Mouse (Mus musculus) right cerebral cortex, postnatal 36 days (tissue): ENCODE measurements around the gene Frmd4a.

Experiments used
- DNase-seq, 2 experiments: peaks; one replicate each; pipeline ENCODE4 v3.0.0; 2022; ENCODE audit warnings: low spot score in 2 of 2, mixed read lengths in 1 of 2

The Frmd4a gene

DNA sequence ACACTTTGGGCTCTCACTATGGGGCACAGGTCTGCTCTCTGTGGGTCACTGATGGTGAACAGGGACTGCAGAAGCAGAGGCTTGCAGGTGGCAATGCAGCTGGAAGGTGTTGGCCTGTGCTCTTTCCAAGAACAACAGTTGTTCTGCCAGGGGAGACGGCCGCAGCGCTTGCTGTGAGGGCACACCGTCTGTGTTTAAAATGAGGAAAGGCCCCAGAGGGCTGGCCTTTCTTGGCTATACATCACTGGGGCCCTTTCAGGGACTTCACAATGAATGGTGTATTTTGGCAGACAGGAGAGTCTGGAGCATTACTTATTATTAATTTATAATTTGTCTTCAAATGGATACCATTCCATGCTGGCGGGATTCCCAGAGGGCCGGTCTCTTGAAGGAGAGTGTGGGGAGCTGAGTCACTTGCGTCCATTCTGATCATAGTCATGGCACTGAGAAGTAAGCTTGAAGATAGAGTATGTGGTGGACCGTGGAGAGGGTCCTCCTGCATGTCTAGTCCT lies 268.9 kb downstream of the Frmd4a start:
- no peak for DNase-seq

DNA sequence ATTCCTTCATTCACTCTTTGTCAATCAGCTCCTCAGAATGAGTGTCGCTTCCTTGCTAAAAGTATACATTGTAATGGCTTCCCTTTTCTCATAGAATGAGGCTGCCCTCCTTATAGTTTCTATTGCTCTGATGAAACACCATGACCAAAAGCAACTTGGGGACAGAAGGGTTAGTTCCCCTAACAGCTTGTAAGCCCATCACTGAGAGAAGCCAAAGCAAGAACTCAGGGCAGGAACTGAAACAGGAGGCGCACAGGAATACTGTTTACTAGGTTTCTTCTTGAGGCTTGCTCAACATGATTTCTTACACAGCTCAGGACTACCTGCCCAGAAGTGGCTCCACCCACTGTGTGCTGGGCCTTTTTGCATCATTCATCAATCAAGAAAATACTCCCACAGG lies 273.0 kb downstream of the Frmd4a start:
- DNase-seq = no peak

DNA sequence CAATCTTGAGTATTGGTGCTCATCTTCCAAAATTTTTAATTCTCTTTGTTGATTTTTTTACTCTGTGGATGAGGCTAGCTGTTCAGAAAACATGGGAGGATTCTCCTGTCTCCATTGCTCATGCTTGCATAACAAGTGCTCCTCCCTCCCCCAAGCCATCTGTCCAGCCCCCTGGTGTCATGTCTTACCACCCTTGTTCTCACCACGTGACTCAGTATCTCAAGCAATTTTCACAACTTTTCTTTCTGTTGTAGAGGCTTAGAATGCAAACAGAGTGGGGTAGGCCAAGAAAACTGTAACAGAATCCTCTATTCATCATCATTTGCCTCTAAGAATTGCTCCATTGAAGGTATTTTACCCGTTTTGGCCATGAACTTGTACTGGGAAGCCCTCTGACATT lies 273.6 kb downstream of the Frmd4a start:
- peak; percentile 77 to 79 for DNase-seq

DNA sequence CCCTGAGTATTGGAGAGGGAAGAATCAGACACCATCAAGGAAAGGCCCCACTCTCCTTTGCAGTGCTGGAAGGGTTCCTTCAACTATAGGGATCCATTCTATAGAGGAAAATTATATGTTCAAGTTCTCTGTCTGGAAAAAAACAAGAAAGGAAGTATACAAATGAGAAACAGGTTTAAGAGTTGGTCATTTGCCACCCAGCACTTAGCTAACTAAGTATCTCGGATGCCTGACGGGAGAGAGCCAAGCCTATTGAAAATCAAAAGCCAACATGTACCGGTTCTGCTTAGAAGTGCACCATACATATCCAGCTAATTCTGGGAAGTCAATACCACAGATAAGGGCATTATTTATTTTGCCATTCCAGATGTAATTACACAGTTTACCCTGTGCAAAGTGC lies 274.2 kb downstream of the Frmd4a start:
- DNase-seq = no peak

DNA sequence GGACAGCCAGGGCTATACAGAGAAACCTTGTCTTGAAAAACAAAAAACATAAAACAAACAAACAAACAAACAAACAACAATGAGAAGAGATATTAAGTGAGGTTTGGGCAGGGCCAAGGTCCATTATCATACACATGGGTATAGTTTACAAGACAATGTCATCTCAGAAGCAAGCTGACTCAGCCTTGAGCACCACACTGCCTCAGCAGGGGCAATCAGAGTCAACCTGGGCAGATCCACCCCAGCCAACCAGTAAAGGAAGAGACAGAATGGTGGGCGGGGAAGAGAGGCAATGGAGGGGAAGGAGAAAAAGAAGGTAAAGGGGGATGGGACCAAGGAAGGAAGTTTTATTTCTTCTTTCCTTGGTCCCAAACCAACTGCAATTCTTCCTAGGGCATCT lies 276.2 kb downstream of the Frmd4a start:
- DNase-seq = no peak

DNA sequence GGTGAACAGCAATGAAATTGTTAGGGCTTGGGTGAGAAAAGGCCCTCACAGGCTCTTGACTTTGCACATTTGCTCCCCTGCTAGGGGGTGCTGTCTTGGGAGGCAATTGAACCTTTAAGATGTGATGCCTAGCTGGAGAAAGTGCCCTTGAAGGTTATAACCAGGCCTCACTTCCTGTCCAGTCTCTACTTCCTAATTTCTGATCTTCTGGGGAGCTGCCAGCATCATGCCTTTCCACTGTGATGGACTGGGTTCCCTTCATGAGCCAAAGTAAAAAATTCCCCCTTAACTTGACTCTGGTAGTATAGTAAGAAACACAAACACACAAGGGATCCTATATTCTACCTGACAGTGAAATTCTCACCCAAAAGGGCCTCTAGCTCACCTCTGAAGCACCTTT lies 278.1 kb downstream of the Frmd4a start:
- no peak for DNase-seq

DNA sequence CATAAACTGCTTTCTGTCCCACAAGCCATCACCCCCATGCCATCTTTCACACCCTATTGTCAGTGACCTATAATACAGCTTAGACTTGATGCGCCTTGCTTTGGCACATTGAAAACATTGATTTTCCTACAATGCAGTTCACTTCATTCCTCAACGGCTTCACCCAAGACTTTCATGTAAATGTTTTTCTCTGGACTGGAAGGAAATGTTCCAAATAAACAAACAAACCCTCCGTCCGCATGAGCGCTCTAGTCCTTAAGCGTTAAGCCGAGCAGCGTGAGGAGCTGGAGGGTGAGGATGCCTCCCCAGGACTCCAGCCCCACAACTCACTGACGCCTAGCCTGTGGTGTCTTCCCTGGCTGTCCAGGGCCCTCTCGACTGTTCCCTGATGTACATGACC lies 279.4 kb downstream of the Frmd4a start:
- no peak for DNase-seq

DNA sequence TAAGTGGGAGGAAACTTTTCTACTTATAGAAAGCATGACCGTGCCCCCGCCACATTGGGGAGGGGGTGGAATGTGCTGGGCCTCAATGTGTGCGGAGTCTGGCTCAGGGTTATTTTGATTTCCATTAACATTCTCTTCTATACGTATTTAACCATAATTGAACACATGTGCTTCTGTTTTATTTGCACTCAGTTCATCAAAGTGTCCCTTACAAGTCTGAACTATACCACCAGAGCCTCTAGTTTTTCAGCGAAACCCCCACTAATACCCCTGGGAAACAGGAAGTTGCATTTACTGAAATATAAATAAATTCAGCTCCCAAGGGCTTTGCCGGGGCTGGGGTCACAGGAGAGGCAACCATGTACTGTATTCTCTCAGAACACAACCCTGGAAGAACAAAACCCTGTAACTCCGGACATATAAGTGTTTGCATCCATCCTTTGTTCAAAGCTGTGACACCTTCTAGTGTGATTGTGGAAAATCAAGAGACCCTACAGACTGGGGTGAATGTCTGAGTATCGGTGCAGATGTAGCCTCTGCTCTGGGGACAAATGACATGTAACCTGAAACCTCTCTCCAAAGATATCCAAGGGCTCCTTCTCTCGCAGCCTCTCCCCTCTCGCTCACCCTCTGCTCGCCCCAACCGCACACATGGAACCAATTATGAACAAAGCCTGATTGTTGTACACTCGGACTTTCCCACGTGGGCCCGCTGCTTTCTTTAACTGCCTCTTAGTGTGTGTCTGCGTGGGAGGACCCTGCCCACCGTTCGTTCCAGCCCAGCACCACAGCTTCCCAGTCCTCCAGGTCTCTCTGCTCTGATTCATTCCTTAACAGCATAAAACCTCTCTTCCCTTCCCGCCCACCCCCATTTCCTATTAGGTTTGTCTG lies 281.1 kb downstream of the Frmd4a start:
- peak; percentile 24 to 35 for DNase-seq

DNA sequence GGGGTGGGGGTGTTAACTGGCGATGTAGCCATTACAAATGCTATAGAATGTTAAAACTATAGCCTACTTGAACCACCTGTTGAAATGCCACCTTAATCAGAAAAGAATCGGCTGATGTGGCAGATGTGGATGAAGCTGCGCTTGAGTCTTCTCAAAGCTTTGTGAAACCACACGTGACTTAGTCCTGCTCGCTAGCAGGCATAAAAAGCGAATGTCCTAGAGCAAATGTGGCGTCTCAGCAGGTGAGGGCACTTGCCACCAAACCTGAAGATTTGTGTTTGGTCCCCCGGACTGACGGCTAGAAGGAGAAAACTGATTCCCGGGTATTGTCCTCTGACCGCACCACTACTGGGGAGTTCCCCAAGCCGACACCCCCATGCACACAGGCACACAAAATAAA lies 282.1 kb downstream of the Frmd4a start:
- no peak for DNase-seq

DNA sequence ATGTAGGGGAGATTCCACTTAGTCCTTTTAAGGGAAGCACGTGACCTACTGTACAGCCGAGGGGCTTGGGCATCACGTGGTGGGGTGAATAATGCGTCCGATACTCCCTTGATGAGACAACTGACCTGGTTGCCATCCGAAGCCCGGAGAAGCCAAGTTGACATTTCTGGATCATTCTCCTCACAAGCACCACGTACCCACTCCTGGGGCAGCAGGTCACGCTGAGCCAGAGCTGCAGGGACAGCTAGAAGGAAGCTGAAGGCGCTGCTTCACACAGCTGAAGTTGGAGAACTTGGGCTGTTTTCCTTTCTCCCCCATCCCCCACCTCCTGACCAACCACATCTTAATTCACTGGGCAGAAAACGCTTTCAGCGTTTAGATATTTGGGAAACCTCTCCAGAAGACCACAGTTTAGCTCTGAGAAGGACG lies 282.9 kb downstream of the Frmd4a start:
- no peak for DNase-seq

DNA sequence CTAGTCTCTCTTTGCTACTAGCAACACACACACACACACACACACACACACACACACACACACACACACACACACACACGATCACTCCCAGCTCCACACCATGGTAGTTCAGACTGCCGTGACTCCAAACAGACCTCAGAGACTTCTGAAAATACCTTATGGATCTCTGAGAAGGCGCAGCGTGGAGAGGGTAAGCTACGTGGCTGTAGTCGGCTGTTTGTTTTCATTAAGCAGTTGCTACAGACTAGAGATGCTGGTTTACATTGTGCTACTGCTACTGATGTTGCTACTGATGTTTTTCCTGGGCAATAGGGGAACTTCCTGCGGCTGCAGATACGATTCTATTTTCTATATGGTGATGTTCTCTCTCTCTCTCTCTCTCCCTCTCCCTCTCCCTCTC lies 283.3 kb downstream of the Frmd4a start:
- DNase-seq = no peak

DNA sequence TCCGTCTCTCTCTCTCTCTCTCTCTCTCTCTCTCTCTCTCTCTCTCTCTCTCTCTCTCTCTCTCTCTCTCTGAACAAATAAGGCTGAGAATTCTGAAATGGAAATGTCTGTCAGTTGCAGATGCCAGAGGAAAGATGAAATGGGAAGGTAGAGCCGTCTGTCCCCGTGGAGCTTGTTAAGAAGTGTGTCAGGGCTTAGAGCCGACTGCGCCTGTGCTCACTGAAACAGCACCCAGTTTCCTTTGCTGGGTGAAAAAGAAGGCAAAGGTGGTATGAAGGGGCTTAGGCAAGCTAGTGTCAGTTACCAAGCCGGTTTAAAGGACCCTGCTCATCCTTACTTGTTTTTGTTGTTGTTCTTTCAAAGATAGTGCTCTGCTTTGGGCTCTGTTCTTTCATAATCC lies 283.7 kb downstream of the Frmd4a start:
- no peak for DNase-seq

DNA sequence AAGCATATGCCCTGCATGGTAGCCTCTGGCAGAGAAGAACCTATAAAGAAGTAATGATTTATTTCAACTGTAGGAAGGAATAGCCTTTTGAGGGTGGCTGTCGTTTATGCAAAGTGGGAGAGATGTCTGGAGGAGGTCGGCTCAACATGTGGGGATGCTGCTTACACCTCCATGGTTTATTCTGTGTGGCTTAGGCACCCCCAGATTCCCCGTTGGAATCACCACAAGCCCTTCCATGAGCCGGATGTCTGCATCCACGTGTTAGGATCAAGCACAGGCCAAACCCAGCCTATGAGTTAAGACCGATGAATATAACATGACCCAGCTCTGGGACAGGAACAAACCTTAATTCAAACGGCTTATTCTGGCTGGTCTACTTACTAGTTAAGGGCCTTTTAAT lies 284.2 kb downstream of the Frmd4a start:
- no peak for DNase-seq

DNA sequence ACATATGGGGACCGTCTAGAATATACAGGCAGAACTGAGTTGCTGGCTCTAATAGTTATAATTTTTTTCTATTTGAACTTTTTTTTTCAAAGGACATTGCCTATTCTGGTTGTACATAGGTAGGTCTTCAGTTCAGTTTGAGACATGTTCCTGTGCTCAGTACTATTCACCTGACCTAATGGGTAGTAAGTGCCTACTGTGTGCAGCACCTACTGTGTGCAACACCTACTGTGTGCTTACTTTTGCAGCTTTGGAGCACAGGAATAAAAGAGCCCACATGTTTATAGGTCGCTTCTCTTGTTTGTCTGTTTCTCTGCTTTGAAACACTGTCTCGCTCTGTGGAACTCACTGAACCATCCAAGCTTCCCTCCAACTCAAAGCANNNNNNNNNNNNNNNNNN lies 284.6 kb downstream of the Frmd4a start:
- DNase-seq = no peak

DNA sequence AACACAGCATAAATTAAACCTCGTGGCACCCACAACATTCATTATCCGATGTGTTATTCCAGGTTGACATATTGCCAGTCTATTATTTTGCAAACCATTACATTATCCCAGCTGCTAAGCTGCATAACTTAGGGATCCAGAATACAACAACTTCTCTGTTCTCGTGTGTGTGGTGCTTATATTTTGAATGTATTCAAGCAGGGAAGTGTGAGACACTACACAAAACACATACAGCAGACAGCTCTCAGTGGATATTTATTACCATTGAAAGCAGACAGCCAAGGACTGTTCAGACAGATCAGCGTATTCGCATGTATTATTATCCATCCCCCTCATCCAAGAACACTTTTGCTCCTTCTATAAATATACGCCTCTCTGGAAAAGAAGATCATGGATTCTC lies 289.6 kb downstream of the Frmd4a start:
- no peak for DNase-seq

DNA sequence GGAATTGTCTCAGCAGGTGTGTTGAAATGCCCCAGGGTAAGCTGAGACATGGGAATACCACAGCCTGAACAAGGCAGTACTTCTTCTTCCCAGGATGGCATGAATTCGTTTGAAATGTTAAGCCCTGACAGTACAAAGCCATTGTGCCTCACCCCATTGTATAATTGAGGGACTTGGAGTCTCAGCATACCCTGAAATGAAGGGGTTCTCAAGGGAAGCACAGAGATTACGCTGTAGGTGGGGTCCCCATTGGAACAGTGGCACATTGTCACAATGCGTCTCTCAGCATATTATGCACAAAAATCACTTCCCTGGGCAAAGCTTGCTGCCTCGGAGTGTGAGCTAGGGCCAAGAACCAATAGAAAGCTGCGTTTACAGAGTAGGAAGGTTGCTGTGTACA lies 297.0 kb downstream of the Frmd4a start:
- DNase-seq = no peak

DNA sequence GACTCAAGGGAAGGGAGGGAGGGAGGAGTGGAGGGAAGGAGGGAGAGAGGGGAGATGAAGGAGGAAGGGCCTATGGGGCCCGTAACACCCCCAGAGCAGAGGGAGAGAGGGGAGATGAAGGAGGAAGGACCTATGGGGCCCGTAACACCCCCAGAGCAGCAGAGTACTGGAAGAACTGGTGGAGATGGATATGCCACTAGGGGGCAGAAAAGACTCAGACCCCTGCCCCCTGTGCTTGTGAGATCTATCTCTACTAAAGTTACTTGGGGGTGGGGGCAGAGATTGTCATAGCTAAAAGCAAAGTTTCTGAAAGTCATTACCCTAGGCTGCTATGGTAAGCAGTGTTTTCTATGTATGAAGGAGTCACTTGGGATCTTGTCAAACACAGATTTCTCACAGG lies 299.1 kb downstream of the Frmd4a start:
- no peak for DNase-seq

DNA sequence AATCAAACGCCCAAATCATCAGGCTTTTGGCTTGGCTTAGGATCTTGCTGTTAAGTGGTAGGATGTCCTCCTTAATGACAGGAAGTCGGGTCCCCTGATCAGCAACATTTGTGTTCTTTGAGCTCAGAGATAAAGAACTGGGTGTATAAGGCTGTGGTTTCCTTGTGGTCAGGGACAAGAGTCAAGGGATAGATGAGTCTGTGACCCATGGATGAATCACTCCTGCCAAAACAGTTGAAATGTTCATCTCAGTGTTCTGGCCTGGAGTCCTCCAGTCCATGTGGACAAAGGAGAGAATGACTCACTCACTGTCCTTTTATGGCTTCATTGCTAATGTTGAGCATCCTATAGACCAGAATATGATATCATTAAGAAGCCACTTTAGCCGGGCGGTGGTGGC lies 300.6 kb downstream of the Frmd4a start:
- no peak for DNase-seq

DNA sequence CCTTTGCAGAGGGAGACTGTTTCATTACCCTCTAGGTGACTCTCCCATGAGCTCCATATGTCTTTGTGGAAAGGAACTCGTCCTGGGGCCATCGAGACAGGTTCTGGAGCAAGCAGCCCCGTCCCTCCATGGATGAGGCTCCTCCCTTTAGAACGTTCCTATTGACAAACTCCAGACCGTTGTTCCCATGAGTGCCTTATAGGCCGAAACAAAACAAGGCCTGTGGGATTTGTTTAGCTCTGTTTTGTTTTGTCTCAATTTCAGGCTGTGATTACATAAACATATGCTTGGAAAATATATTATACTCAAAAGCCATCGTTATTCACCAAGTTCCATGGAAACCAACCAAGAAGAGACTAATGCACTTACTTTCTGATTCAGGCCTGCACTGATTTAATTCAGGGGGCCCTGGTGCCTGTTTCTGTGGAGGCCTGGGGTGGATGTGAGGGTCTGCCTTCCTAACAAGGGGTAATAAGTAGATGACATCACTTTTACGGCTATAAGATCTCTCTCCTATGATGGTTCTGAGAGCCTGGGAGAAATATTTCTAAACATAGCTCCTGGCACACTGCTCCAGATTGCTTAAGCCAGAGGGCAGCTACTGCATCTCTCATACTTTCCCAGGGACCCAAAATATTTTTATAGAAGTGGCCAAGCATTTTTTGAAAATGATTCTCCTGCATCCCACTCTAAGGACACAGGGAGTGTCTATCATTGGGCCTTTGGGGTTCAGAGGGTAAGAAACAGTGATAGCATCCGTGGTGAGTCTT lies 308.9 kb downstream of the Frmd4a start:
- no peak for DNase-seq

DNA sequence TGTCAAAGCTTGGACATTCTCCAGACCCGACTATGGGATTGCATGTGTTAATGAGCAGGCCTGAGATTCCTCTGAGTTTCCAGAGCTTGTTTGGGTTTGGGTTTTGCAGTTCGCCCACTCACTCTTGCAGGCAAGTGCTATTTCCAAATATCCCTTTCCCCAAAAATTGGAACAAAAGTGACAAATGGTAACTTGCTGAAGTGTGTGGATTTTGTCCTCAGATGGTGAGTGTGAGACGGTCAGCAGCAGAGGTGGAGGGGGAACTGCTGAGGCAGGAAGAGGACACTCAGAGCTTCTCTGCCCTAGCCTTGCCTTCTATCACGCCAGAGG lies 309.5 kb downstream of the Frmd4a start:
- peak in 1 of 2 experiments; percentile 51 for DNase-seq

DNA sequence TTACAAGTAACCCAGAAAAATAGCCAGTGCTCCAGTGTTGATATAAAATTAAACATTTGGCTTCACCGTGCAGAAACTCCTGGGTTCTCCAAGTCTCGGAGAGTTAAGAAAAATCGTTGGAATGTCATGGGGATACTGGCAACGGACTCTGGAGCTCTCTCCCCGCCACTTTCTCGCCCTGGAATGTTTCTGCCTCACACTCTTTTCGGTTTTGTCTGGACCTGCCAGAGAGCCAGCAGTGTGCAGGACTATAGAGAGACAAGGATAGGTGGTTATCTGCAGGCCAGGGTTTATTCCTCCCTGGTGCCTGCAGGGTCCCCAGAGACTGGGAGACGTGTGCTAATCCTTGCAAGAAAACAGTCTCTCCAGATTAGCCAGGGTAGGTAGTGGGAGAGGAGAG lies 314.9 kb downstream of the Frmd4a start:
- no peak for DNase-seq

DNA sequence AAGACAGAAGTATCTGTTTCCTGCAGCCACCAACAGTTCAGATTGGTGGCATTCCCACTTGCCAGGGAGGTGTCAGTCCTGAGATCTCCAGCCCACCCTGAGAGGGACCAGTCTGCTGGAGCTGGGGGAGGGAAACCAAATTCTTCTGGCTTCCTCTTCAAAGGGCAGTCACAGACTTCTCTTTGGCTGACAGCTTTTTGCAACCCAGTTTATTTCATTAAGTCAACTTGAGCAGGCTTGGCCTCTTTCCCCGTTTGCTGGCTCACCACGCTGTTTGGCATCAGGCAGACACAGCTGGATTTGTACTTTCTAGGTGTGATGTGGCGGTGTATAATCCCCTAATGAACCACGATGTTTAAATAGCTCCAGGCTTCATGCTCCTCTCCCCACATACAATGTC lies 316.7 kb downstream of the Frmd4a start:
- DNase-seq = no peak

DNA sequence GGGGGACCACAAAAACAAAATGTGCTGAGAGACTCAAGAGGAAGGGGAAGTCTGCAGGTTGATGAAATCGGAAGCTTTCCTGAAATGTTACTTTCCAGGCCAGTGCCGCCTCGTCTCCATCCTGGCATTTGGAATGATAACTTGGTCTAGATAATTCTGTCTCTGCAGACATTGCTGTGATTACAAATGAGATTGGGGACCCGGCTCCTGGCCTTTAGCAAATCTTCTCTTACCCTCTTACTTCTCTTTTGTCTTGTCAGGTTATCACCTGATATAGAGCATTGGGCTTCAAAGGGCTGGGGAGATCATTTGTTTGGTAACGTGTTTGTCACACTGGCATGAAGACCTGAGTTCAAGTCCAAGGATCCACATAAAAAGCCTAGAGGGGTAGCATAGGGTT lies 317.4 kb downstream of the Frmd4a start:
- no peak for DNase-seq
